Mouse (Mus musculus) midbrain, embryonic 14.5 days (tissue): Measurements from ENCODE around the gene Rab3il1. TPM values are rescaled to one million over a fixed set of nuclear protein-coding genes. Genes with fewer than 3 reads are reported as not detected.

Experiments used
- ATAC-seq: fragments of 200-750 bp; cut with Nextera tagmentation; 2 replicates; pipeline ENCODE4 v1.8.0; 2017; ENCODE audit warnings: moderate number of reproducible peaks, moderate library complexity; ENCODE audit not compliant: low FRiP score, low TSS enrichment
- DNase-seq: peaks from one replicate; pipeline ENCODE4 v3.0.0-alpha.2; 2015
- H3K27ac ChIP-seq: fragments of 300-500 bp; sonication (generic); replicated peaks from 2 replicates; pipeline ENCODE4 v1.5.1; 2014; ENCODE audit warnings: mild to moderate bottlenecking, low read depth, low read length, moderate library complexity
- H3K27me3 ChIP-seq: fragments of 300-500 bp; sonication (generic); 2 replicates; pipeline ENCODE4 v1.6.1; 2014; ENCODE audit warnings: low read length, control low read depth, mixed read lengths; ENCODE audit not compliant: control insufficient read depth, insufficient read depth
- H3K36me3 ChIP-seq: fragments of 300-500 bp; sonication (generic); 2 replicates; pipeline ENCODE4 v1.6.1; 2014; ENCODE audit warnings: low read length, control low read depth; ENCODE audit not compliant: control insufficient read depth, insufficient read depth
- H3K4me1 ChIP-seq: fragments of 300-500 bp; sonication (generic); 2 replicates; pipeline ENCODE4 v1.6.1; 2014; ENCODE audit warnings: mild to moderate bottlenecking, antibody characterized with exemption, low read length, control low read depth; ENCODE audit not compliant: control insufficient read depth, insufficient read depth
- H3K4me2 ChIP-seq: fragments of 300-500 bp; sonication (generic); 2 replicates; pipeline ENCODE4 v1.6.1; 2014; ENCODE audit warnings: mild to moderate bottlenecking, low read length, moderate library complexity
- H3K4me3 ChIP-seq: fragments of 300-500 bp; sonication (generic); replicated peaks from 2 replicates; pipeline ENCODE4 v1.5.1; 2014; ENCODE audit warnings: low read depth, low read length
- H3K9ac ChIP-seq: fragments of 300-500 bp; sonication (generic); replicated peaks from 2 replicates; pipeline ENCODE4 v1.6.1; 2014; ENCODE audit warnings: mild to moderate bottlenecking, low read length, moderate library complexity
- H3K9me3 ChIP-seq: fragments of 300-500 bp; sonication (generic); 2 replicates; pipeline ENCODE4 v1.6.1; 2016; ENCODE audit warnings: low read length, control low read depth, mixed read lengths; ENCODE audit not compliant: control insufficient read depth
- WGBS: fragments of 180-500 bp; shearing (Covaris S2); extraction: QIAGEN DNeasy Blood & Tissue Kit; methylation state at CpG from one replicate; pipeline ENCODE4 v1.1.7; 2014; 5-methylcytosine and 5-hydroxymethylcytosine counted together
- polyA plus RNA-seq: library from polyadenylated mRNA; unstranded; fragments of >200 nt; fragmentation: Nextera tagmentation; extraction: Ambion mirVana; gene quantifications from 2 replicates; pipeline ENCODE4 v1.2.1, GENCODE M21; 2014

The Rab3il1 gene
- polyA plus RNA-seq, 1 experiment from 2014 or later: 19.2 TPM

GRCm38 (mm10) chr19:9980258-9980657 is 21.2 kb upstream of the Rab3il1 start, which contains the start of gene Fth1:
Gene Fth1, plus strand, starts transcription at chr19:9980598.
- Histone ChIP-seq H3K4me2 (peak within 1 kb of the TSS; percentile 85; the same call in 1 of the 2 replicates), H3K4me3 (no peak within 1 kb of the TSS), H3K9ac (no peak within 1 kb of the TSS; the same call in 1 of the 2 replicates), H3K36me3 (peaks cover 14% of the 10 kb centered on the region), H3K9me3 (no peaks in the 10 kb centered on the region), H3K27me3 (no peaks in the 10 kb centered on the region), H3K4me1 (peaks cover 19% of the 10 kb centered on the region), H3K27ac (no peak within 1 kb of the TSS)
- no peak for ATAC-seq
- WGBS: 90% methylated on average over 4 of the region's 4 CpGs
- DNase-seq: no peak

- ATAC-seq: no peak
- 61% methylated on average over 4 of the region's 4 CpGs for WGBS
- H3K27ac ChIP-seq: peak overlapping the region; percentile 92
- H3K9ac ChIP-seq: peak overlapping the region; percentile 76; the same call in 1 of the 2 replicates
- H3K4me2 ChIP-seq: peak overlapping the region; percentile 85
- H3K9me3 ChIP-seq: no peaks in the 10 kb centered on the region
- DNase-seq: no peak
- peaks cover 23% of the 10 kb centered on the region for H3K36me3 ChIP-seq
- no peaks in the 10 kb centered on the region for H3K27me3 ChIP-seq
- peaks cover 19% of the 10 kb centered on the region for H3K4me1 ChIP-seq
- peak overlapping the region; percentile 85 for H3K4me3 ChIP-seq
Measured at GRCm38 (mm10) chr19:9981621-9982020, 19.8 kb upstream of the Rab3il1 start.

GRCm38 (mm10) chr19:9982151-9982851 is 19.2 kb upstream of the Rab3il1 start:
- H3K36me3 ChIP-seq: peaks cover 26% of the 10 kb centered on the region
- peak overlapping the region; percentile 76 for H3K9ac ChIP-seq
- ATAC-seq (peak; percentile 99), DNase-seq (peak; percentile 99)
- WGBS: under 1% methylated on average over 59 of the region's 59 CpGs
- H3K9me3 ChIP-seq: no peaks in the 10 kb centered on the region
- peak overlapping the region; percentile 92 for H3K27ac ChIP-seq
- H3K4me2 ChIP-seq: peak overlapping the region; percentile 85
- H3K27me3 ChIP-seq: no peaks in the 10 kb centered on the region
- H3K4me3 ChIP-seq: peak overlapping the region; percentile 85
- peaks cover 19% of the 10 kb centered on the region for H3K4me1 ChIP-seq

- ATAC-seq (peak; percentile 79), DNase-seq (peak; percentile 62)
- Histone ChIP-seq H3K27me3 (no peaks in the 10 kb centered on the region), H3K9ac (peak overlapping the region; percentile 76), H3K4me3 (peak overlapping the region; percentile 85), H3K4me2 (peak overlapping the region; percentile 85), H3K36me3 (peaks cover 26% of the 10 kb centered on the region), H3K27ac (peak overlapping the region; percentile 92), H3K4me1 (peaks cover 19% of the 10 kb centered on the region), H3K9me3 (no peaks in the 10 kb centered on the region)
- under 1% methylated on average over 31 of the region's 31 CpGs for WGBS
Measured at GRCm38 (mm10) chr19:9982852-9983542, 18.5 kb upstream of the Rab3il1 start.

- H3K9me3 ChIP-seq: no peaks in the 10 kb centered on the region
- ATAC-seq (no peak), DNase-seq (no peak)
- peak overlapping the region; percentile 85; the same call in 1 of the 2 replicates for H3K4me3 ChIP-seq
- 92% methylated on average over 20 of the region's 20 CpGs for WGBS
- no peak overlapping the region for H3K27ac ChIP-seq
- H3K27me3 ChIP-seq: no peaks in the 10 kb centered on the region
- H3K4me2 ChIP-seq: peak overlapping the region; percentile 85
- peak overlapping the region; percentile 76; the same call in 1 of the 2 replicates for H3K9ac ChIP-seq
- H3K4me1 ChIP-seq: peaks cover 19% of the 10 kb centered on the region
- peaks cover 26% of the 10 kb centered on the region for H3K36me3 ChIP-seq
Measured at GRCm38 (mm10) chr19:9984111-9985055, 17.1 kb upstream of the Rab3il1 start.

GRCm38 (mm10) chr19:9985190-9985899 is 16.1 kb upstream of the Rab3il1 start:
- Histone ChIP-seq H3K9me3 (no peaks in the 10 kb centered on the region), H3K9ac (no peak overlapping the region), H3K4me1 (peaks cover 19% of the 10 kb centered on the region), H3K27me3 (no peaks in the 10 kb centered on the region), H3K36me3 (peaks cover 26% of the 10 kb centered on the region), H3K4me2 (no peak overlapping the region), H3K4me3 (no peak overlapping the region), H3K27ac (no peak overlapping the region)
- 91% methylated on average over 6 of the region's 6 CpGs for WGBS
- DNase-seq: no peak
- no peak for ATAC-seq

GRCm38 (mm10) chr19:9985900-9986421 is 15.5 kb upstream of the Rab3il1 start:
- peaks cover 19% of the 10 kb centered on the region for H3K4me1 ChIP-seq
- no peak overlapping the region for H3K4me3 ChIP-seq
- DNase-seq: no peak
- no peak overlapping the region for H3K9ac ChIP-seq
- H3K27ac ChIP-seq: no peak overlapping the region
- H3K36me3 ChIP-seq: peaks cover 26% of the 10 kb centered on the region
- WGBS: 97% methylated on average over 2 of the region's 2 CpGs
- no peaks in the 10 kb centered on the region for H3K27me3 ChIP-seq
- no peak for ATAC-seq
- H3K9me3 ChIP-seq: no peaks in the 10 kb centered on the region
- H3K4me2 ChIP-seq: no peak overlapping the region
